Mouse (Mus musculus): ENCODE measurements around the gene Pla2g10. TPM values are rescaled to one million over a fixed set of nuclear protein-coding genes. Genes with fewer than 3 reads are reported as not detected.
"Not testable (repeated sequence)": the region's sequence is repeated elsewhere in the genome, so short reads cannot be mapped to it uniquely, and the experiment has no call there.

Pla2g10 gene
- 0.21 TPM in 1 of 2 replicates, not detected in the other for polyA plus RNA-seq (2015; fragmentation: Nextera tagmentation; extraction: Ambion mirVana)

DNA sequence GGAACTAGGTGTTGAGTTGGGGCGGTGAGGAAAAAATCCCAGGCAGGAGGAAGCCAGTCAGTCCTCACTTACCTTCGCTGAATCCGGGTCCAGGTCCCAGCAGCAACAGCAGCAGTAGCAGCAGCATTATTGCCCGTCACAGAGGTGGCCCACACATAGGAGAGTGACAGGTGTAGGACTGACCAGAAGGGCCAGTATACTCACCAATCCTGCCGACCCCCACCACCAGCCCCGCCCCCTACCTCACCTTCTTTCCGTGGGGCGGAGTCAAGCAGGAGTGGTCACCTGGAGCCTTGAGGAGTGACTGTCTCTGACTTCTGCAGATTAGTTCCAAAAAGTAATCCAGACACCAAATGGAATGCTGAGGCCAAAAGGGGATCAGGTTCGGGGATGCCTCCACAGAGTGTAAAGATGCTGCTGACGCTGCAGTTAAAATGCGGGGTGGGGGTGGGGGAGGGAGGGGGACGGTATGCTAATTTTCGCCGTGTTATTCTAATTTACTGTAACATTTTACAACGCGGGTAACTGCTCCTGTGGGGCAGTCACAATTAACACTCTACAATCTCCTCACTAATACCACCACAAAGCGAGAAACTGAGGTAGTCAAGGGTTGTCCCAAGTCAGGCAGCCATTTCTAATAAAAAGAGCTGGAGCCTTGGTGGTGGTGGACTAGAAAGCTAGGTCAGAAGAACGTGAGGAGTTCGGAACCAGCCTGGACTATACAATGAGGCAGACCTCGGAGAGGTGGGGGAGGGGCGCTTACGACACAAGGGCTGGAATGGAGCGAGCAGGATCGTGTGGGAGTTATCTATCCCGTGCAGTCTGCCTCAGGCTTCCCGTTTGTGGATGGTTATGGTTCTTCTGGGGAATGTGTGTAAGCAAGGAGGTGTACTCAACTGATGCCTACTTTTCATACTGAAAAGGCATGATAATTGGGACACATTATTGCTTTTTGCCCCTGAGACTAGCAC is at the start of gene Pla2g10:
Pla2g10 (minus strand) TSS at position 699 of the 971 bp plus-strand sequence.
- H3K4me2 ChIP-seq, result peak within 1 kb of the TSS; percentile 49
- 13% methylated on average over 26 of the region's 26 CpGs for WGBS (ENCODE audit: insufficient replicate concordance)
- no peaks in the 10 kb centered on the region for H3K36me3 ChIP-seq (replicated peaks)
- no peaks in the 10 kb centered on the region for H3K9me3 ChIP-seq (replicated peaks)
- H3K4me1 ChIP-seq (replicated peaks), result 0 out of 2 replicates have a peak, but pooled peaks cover 5% of the 10 kb centered on the region
- no peak within 1 kb of the TSS for H3K4me3 ChIP-seq (replicated peaks)
- peaks cover 5% of the 10 kb centered on the region; the same call in 1 of the 2 replicates for H3K27me3 ChIP-seq
- H3K27ac ChIP-seq (replicated peaks), result no peak within 1 kb of the TSS
- no peak for ATAC-seq (ENCODE audit: insufficient read depth)
- H3K9ac ChIP-seq, result no peak within 1 kb of the TSS

DNA sequence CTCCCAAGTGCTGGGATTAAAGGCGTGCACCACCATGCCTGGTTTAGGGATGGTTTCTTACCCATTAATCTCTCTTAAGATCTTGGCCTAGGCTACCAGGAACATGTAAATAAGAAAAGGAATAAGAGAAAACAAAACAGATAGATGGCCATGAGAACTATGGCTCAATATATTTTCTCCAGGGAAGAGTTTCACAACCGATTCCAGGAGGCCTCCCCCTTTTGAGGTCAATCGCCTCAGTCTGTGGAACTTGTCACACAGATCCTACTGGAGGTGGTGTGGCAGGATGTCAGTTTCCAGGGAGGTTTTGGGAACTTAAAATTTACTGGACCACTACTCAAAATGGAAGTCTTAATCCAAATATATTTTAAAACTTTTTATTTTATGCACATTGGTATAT is 43.9 kb upstream of the Pla2g10 start:
- not testable (repeated sequence) for H3K27ac ChIP-seq (replicated peaks); H3K4me1 ChIP-seq (replicated peaks); H3K36me3 ChIP-seq (replicated peaks); H3K4me3 ChIP-seq (replicated peaks); H3K27me3 ChIP-seq; H3K9ac ChIP-seq; ATAC-seq (ENCODE audit: insufficient read depth); H3K4me2 ChIP-seq; H3K9me3 ChIP-seq (replicated peaks)
- WGBS (ENCODE audit: insufficient replicate concordance), result 62% methylated on average over 3 of the region's 3 CpGs

DNA sequence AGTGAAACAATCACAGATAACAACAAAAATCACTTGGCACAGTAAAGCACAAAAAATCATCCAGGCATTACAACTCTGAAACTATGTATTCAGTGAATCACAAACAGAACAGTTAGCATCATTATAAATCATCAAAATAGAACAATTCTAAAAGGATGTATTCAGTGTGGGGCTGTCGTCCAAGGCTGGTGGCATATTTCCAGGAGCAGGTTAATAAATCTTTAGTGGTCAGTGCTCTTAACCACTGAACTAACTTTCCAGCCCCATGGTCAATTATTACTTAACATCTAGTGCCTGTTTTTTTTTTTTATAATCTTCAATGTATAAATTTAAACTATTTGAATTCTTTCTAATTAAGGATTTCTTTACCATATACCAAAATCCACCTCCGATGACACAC is 43.2 kb upstream of the Pla2g10 start:
- H3K9ac ChIP-seq; H3K4me3 ChIP-seq (replicated peaks); H3K27ac ChIP-seq (replicated peaks); H3K4me2 ChIP-seq; ATAC-seq (ENCODE audit: insufficient read depth); H3K9me3 ChIP-seq (replicated peaks); H3K36me3 ChIP-seq (replicated peaks); H3K27me3 ChIP-seq; H3K4me1 ChIP-seq (replicated peaks): not testable (repeated sequence)
- 64% methylated on average over 2 of the region's 2 CpGs for WGBS (ENCODE audit: insufficient replicate concordance)

DNA sequence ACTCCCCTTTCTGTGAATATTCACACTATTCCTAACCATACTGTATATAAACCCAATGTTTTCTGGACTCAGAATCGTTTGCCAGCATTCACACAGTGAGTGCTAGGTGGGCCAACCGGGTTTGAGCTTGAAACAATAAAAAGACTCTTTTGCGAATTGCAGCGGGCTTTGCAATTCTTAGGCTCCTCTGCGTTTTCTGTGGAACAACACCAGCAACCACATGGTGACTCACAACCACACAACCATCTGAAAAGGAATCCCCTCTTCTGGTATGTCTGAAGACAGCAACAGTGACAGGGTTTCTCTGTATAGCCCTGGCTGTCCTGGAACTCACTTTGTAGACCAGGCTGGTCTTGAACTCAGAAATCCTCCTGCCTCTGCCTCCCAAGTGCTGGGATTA is 41.3 kb upstream of the Pla2g10 start:
- not testable (repeated sequence) for H3K9me3 ChIP-seq (replicated peaks)

DNA sequence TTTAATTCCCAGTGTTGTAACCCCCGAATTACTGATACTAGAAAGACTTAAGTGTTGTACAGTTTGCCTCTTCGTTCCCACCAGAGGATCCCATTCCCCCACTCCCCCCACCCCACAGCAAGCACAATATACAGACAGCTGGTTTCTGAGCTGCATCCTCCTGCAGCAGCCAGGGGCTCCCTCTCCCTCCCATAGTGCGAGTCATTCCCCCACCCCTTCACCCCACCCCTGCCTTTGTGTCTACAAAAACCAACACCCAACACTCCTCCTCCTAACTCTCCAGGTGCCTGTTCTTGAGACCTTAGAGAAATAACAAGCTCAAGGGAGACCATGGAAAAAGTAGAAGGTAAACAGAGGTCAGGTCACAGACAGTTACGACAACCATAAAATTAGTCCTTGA is 40.8 kb upstream of the Pla2g10 start:
- H3K4me3 ChIP-seq (replicated peaks); H3K9me3 ChIP-seq (replicated peaks); H3K27ac ChIP-seq (replicated peaks); H3K36me3 ChIP-seq (replicated peaks); H3K4me2 ChIP-seq; H3K4me1 ChIP-seq (replicated peaks); H3K9ac ChIP-seq; H3K27me3 ChIP-seq; ATAC-seq (ENCODE audit: insufficient read depth): not testable (repeated sequence)
- 55% methylated on average over 4 of the region's 4 CpGs for WGBS (ENCODE audit: insufficient replicate concordance)

More for the DNA sequence above, 41.3 kb upstream of the Pla2g10 start:
- not testable (repeated sequence) for H3K27ac ChIP-seq (replicated peaks); ATAC-seq (ENCODE audit: insufficient read depth); H3K9ac ChIP-seq; H3K36me3 ChIP-seq (replicated peaks); H3K4me3 ChIP-seq (replicated peaks); H3K27me3 ChIP-seq; H3K4me2 ChIP-seq; H3K4me1 ChIP-seq (replicated peaks)
- 66% methylated on average over 5 of the region's 5 CpGs for WGBS (ENCODE audit: insufficient replicate concordance)

DNA sequence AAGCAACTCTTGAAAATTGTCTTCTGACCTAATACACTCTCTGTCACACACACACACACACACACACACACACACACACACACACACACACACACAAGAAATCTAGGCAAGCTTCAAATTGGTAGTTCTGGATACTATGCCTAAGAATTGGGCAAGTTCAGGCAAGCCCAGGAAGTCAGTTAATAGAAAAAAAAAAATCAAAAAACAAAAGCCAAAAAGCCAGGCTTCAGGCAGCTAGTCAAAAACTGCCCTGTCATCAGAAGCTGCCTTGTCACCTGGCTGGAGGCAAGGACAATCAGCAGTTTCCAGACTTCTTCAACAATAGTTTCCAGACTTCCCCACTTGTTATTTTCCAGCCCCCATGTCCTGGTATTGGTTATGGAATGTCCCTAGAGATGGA is 35.6 kb upstream of the Pla2g10 start:
- H3K36me3 ChIP-seq (replicated peaks), result no peaks in the 10 kb centered on the region
- H3K9ac ChIP-seq, result no peak overlapping the region
- no peaks in the 10 kb centered on the region for H3K9me3 ChIP-seq (replicated peaks)
- no peaks in the 10 kb centered on the region for H3K4me1 ChIP-seq (replicated peaks)
- H3K27me3 ChIP-seq, result no peaks in the 10 kb centered on the region
- H3K4me2 ChIP-seq, result no peak overlapping the region
- H3K27ac ChIP-seq (replicated peaks), result no peak overlapping the region
- ATAC-seq (ENCODE audit: insufficient read depth), result no peak
- H3K4me3 ChIP-seq (replicated peaks), result no peak overlapping the region

DNA sequence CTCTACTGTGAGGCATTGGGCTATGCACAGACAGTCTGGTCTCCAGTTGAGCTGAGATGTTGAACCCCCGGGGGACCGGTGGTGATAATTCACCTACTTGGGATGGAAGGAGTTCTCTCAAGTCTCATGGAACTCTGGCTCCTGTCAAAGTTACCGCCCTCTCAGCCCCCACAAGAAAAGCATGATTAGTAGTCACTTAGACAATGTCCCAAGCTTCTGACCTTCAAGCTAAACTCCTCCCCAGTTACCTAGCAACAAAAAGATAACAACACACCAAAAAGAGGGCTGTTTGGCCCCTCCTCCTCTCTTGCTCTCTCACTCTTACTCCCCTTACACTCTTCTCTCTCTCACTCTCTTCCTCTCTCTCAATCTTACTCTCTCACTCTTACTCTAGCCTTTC is 33.7 kb upstream of the Pla2g10 start:
- Histone ChIP-seq H3K9me3 (replicated peaks) (no peaks in the 10 kb centered on the region), H3K4me1 (replicated peaks) (no peaks in the 10 kb centered on the region), H3K9ac (no peak overlapping the region), H3K27ac (replicated peaks) (no peak overlapping the region), H3K36me3 (replicated peaks) (no peaks in the 10 kb centered on the region), H3K4me2 (no peak overlapping the region), H3K27me3 (no peaks in the 10 kb centered on the region), H3K4me3 (replicated peaks) (no peak overlapping the region)
- no peak for ATAC-seq (ENCODE audit: insufficient read depth)
- 70% methylated on average over 3 of the region's 3 CpGs for WGBS (ENCODE audit: insufficient replicate concordance)

DNA sequence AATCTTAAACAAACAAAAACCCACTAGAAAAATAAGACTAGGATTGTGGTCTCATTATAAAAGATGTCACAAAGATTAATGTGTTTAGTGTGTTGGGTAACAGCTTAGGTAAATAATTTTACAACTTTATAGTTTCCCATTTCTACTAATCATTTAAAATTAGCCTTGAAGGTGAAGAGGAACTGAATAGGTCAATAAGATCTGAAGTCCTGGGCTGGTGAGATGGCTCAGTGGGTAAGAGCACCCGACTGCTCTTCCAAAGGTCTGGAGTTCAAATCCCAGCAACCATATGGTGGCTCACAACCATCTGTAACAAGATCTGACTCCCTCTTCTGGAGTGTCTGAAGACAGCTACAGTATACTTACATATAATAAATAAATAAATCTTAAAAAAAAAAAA is 32.0 kb upstream of the Pla2g10 start:
- WGBS (ENCODE audit: insufficient replicate concordance), result 76% methylated on average over 1 of the region's 1 CpGs
- H3K36me3 ChIP-seq (replicated peaks); ATAC-seq (ENCODE audit: insufficient read depth): not testable (repeated sequence)

DNA sequence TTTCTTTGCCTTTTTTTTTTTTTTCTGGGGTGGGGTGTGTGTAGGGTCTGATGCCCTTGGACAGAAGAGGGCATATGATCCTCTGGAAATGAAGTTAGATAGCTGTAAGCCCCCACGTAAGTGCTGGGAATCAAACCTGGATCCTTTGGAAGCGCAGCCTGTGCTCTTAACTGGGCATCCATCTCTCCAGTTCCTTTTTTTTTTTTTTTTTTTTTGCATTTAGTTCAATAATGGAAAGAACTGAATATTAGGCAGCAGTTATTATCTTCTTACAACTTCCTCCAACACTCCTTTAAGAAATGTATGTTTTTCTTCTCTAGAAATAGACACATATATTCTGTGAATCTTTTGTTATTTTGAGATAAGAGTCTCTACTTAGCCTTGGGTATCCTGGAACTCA is 27.0 kb upstream of the Pla2g10 start:
- peaks cover 11% of the 10 kb centered on the region for H3K4me1 ChIP-seq (replicated peaks)
- H3K36me3 ChIP-seq (replicated peaks), result no peaks in the 10 kb centered on the region
- H3K4me3 ChIP-seq (replicated peaks), result no peak overlapping the region
- H3K9me3 ChIP-seq (replicated peaks), result no peaks in the 10 kb centered on the region
- peaks cover 16% of the 10 kb centered on the region for H3K27me3 ChIP-seq
- WGBS (ENCODE audit: insufficient replicate concordance), result 73% methylated on average over 2 of the region's 2 CpGs
- H3K27ac ChIP-seq (replicated peaks), result no peak overlapping the region
- no peak overlapping the region for H3K9ac ChIP-seq
- ATAC-seq (ENCODE audit: insufficient read depth), result no peak
- no peak overlapping the region for H3K4me2 ChIP-seq

More for the DNA sequence above, 32.0 kb upstream of the Pla2g10 start:
- not testable (repeated sequence) for H3K4me2 ChIP-seq; H3K4me1 ChIP-seq (replicated peaks); H3K27ac ChIP-seq (replicated peaks); H3K27me3 ChIP-seq; H3K9me3 ChIP-seq (replicated peaks); H3K4me3 ChIP-seq (replicated peaks); H3K9ac ChIP-seq

DNA sequence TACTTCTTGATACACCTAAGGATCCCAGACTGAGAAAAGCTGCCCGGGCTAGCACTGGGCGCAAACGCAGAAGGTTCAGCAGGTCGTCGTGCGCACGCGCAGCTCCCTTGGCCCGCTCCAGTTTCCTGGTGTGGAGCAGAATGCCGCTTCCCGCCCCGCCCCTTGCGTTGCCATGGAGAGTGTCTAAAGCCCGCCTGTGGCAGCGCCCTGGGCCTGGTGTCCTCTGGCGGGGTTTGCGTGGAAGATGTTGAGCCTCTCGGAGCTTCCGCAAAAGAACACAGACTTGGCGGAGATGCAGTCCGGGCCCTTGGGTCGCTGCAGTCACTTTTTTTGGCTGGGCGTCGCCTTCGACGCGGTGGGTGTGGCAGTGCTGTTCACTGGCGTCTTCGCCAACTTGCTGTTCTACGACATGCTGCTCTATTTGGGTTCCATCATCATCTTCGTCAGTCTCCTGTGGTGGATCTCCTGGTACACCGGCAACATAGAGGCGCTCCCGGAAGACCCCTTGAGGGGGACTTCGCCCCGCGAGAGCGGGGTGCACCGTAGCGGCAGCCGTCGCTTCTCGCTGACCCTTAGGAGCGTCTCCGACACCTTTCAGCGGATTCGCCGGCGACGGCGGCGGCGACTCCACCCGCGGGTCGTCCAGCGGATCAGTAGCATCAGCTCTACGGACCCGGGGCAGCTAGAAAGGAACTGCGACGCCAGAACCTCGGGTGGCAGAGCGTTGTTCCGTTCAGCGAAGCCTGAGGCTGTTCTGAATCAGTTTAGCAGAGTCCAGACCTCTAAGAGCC is 23.8 kb upstream of the Pla2g10 start:
- peak overlapping the region; percentile 97 for H3K4me2 ChIP-seq
- no peak overlapping the region for H3K27ac ChIP-seq (replicated peaks)
- peaks cover 16% of the 10 kb centered on the region for H3K27me3 ChIP-seq
- peak overlapping the region; percentile 45 for H3K9ac ChIP-seq
- ATAC-seq (ENCODE audit: insufficient read depth), result peak; percentile 96
- H3K4me1 ChIP-seq (replicated peaks), result peaks cover 11% of the 10 kb centered on the region
- peak overlapping the region; percentile 68 for H3K4me3 ChIP-seq (replicated peaks)
- 1% methylated on average over 65 of the region's 65 CpGs for WGBS (ENCODE audit: insufficient replicate concordance)
- H3K36me3 ChIP-seq (replicated peaks), result no peaks in the 10 kb centered on the region
- H3K9me3 ChIP-seq (replicated peaks), result no peaks in the 10 kb centered on the region

DNA sequence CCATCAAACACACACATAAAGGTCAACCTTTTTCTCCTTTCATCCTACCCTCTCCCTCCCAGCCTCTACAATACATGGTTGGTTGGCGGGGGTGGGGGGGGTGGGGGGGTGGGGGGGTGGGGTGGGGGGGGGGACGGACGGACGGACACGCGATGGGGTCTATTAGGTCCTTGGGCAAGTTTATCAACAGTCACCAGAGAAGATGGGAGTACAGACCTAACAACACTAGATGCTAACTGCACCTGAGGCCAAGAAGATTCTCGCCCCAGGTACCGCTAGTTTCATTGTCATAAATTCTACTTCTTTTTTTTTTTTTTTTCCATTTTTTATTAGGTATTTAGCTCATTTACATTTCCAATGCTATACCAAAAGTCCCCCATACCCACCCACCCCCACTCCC is 23.2 kb upstream of the Pla2g10 start:
- no peak for ATAC-seq (ENCODE audit: insufficient read depth)
- Histone ChIP-seq H3K27ac (replicated peaks) (no peak overlapping the region), H3K4me3 (replicated peaks) (peak overlapping the region; percentile 68), H3K36me3 (replicated peaks) (no peaks in the 10 kb centered on the region), H3K9me3 (replicated peaks) (no peaks in the 10 kb centered on the region), H3K4me1 (replicated peaks) (peaks cover 11% of the 10 kb centered on the region), H3K4me2 (peak overlapping the region; percentile 97), H3K27me3 (peaks cover 16% of the 10 kb centered on the region), H3K9ac (no peak overlapping the region)
- WGBS (ENCODE audit: insufficient replicate concordance), result 64% methylated on average over 8 of the region's 8 CpGs

Measured in liver, embryonic 15.5 days (tissue).